Mouse (Mus musculus) urinary bladder, postnatal 4 days (tissue): Measurements from ENCODE around the gene Ofcc1.

ENCODE experiments used
- DNase-seq, 2 experiments: peaks; one replicate each; pipeline ENCODE4 v3.0.0; 2021 to 2022; ENCODE audit warnings: low spot score in 2 of 2

The Ofcc1 gene

DNA sequence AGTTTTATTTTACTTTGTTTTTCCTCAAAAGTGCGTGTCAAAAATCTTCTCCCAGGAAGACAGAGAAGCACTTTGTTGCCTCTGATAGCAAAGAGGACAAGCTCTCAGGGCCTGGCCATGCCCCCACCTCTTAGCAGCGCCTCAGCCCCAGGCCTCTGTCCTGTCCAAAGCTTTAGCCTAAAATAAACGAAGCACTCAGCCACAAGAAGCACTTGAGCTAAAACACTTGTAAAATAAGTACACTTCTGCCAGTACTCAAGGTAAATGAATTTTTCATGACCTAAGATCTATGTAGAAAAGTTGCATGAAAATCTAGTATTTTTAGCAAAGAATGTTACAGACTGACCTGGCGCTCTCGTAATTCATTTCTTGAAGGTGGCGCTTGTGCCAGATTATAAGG, 117.4 kb downstream of the Ofcc1 start:
- DNase-seq: no peak

- DNase-seq: no peak
Observed at GRCm38 (mm10) chr13:40236356-40236755, 124.9 kb downstream of the Ofcc1 start.

GRCm38 (mm10) chr13:40208314-40208713, 152.9 kb downstream of the Ofcc1 start:
- DNase-seq: no peak

DNA sequence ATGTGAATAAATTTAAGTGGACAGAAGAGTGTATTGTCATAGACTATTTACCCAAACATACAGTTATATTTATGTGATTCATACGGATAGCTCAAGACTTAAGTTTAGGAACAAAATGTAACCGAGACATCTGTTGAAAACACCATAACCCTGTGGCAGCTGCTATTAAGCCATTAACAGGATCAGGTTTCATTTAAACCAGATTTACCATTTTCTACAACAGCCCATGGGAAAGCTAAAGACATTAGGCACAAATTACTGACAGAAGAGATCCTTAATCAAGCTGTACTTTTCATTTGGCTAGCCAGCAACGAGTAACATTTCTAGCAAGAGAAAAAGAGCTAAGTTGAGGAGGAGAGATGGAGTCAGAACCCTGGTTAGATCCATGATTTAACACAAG, 179.5 kb downstream of the Ofcc1 start:
- DNase-seq: no peak

DNA sequence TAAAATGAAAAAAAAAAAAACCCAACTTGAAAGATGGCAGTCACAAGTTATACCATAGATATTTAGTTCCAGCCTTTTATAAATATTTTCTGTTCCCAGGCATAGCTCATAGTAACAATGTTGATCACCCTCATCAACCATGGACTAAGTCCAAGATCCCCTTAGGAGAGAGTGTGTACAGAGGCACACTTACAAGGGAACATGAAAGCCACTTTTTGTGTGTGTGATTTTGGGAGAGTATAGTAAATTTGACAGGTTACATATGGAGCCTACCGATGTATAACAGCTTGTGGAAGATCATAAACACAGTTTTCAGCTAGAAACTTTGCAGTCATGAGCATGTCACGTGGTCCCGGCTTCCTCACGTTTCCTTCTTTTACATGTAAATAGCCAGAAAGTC, 189.5 kb downstream of the Ofcc1 start:
- DNase-seq: no peak

DNA sequence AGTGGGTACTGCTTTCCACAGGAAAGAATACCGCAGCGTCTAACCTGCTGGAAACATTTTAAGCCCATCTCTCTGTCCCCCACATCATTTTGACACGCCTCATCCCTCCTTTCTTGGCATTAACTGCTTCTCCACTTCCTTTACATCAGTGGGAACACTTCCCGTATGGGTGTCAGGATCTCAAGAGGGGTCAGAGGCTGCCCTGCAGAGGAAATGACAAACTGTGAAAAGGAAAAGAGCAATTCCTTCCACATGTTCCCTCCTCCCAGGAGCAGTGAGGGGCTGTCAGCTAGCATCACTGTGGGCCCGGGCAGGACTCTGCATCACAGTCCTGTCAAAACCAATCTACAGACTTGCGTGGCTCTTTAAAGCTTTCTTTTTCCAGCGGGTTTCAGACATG, 193.4 kb downstream of the Ofcc1 start:
- no peak for DNase-seq

- no peak for DNase-seq
Observed at GRCm38 (mm10) chr13:40155466-40155865, 205.8 kb downstream of the Ofcc1 start.

DNA sequence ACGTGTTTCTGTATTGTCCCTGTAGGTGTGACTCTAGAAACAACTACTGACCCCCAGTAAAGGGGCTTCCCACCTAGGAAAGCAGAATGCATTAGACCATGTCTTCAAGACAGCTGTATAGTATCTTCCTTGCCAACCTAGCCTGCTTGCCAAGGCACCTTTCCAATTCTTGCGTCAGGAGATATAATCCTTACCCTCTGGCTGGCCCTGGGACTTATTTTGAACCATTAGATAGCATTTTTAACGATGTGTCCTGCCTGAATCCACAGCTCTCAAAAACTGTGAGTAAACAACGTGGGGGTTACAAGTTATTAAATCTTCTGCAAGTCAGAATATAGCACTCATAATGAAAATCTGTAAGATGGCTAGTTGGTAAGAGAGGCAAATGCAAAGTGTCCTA, 221.3 kb downstream of the Ofcc1 start:
- DNase-seq: no peak

DNA sequence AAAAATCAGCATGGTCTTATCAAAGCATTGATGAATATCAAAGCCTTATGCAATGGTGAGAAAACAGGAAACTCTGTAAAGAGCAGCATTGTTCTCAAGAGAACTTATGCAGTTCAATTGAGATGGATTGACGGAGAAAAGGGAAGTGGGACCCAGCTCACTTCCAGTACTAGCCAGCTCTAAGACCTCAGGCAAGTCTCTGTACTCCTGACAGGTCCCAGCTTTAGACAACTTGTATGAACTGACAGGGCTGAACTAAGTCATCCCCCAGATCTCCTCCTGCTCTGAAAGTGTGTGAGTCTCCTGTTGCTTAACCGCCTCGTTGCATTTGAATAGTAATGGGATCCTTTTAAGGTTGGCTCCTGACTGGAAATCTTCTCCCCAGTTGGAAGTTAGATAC, 225.2 kb downstream of the Ofcc1 start:
- no peak for DNase-seq

- no peak for DNase-seq
Observed at GRCm38 (mm10) chr13:40135670-40136069, 225.6 kb downstream of the Ofcc1 start.

GRCm38 (mm10) chr13:40123868-40124267, 237.4 kb downstream of the Ofcc1 start:
- no peak for DNase-seq

- no peak for DNase-seq
Observed at GRCm38 (mm10) chr13:40112336-40112735, 248.9 kb downstream of the Ofcc1 start.

- DNase-seq: no peak
Observed at GRCm38 (mm10) chr13:40076236-40076635, 285.0 kb downstream of the Ofcc1 start.

- DNase-seq: no peak
Observed at GRCm38 (mm10) chr13:40074850-40075416, 286.3 kb downstream of the Ofcc1 start.

- DNase-seq: no peak
Observed at GRCm38 (mm10) chr13:40070004-40070403, 291.2 kb downstream of the Ofcc1 start.

GRCm38 (mm10) chr13:40061281-40061680, 300.0 kb downstream of the Ofcc1 start:
- DNase-seq: no peak

DNA sequence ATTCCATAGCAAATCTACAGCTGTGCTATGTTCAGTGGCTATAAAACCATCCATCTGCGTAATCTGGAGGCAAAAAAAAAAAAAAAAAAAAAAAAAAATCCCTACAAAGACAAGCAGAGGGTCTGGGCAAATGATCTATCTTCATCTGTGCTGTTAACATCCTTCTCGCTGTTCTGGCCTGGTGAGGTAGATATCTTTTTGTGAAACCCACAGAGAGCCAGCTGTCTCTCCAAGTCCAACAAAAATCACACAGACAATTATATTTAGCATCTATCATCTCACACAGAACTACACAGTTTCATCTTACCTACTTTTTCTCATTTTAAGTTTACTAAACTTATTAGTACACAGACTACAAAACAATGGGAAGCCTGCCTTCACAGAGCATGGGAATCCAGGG, 323.4 kb downstream of the Ofcc1 start:
- no peak for DNase-seq

GRCm38 (mm10) chr13:40036981-40037765, 324.1 kb downstream of the Ofcc1 start:
- no peak for DNase-seq

GRCm38 (mm10) chr13:40029426-40029825, 331.8 kb downstream of the Ofcc1 start:
- no peak for DNase-seq

GRCm38 (mm10) chr13:40028827-40029226, 332.4 kb downstream of the Ofcc1 start:
- no peak for DNase-seq

- DNase-seq: no peak
Observed at GRCm38 (mm10) chr13:40025816-40026215, 335.4 kb downstream of the Ofcc1 start.

GRCm38 (mm10) chr13:40023201-40023777, 338.0 kb downstream of the Ofcc1 start:
- DNase-seq: no peak

GRCm38 (mm10) chr13:40022609-40023008, 338.6 kb downstream of the Ofcc1 start:
- DNase-seq: no peak
